Mouse (Mus musculus): ENCODE data around the gene Vmn2r5.
"Not testable (repeated sequence)": the region's sequence is repeated elsewhere in the genome, so short reads cannot be mapped to it uniquely, and the experiment has no call there.

The Vmn2r5 gene

DNA sequence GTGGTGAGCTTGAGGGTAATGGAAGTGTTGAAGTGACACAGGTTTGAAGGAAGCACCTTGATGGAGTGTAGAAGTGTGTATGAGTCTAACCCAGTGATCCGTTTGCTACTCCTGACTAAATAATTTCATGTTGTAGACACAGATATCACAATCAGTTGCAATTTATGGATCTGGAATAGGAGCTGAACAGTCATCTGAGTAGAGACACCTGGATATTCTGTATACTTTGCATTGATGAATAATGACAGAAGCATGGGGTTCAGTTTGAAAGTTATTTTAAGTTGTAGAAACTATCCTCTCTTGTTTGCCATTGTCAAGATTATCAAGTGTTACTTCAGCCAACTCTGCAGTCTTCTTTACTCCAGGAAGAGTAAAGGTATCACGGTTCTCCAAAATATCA is at the start of gene Vmn2r5:
Vmn2r5 (minus strand) TSS at position 101 of the 400 bp plus-strand sequence.
- DNase-seq (ENCODE audit: low spot score in 2 of 2) = not testable (repeated sequence)

DNA sequence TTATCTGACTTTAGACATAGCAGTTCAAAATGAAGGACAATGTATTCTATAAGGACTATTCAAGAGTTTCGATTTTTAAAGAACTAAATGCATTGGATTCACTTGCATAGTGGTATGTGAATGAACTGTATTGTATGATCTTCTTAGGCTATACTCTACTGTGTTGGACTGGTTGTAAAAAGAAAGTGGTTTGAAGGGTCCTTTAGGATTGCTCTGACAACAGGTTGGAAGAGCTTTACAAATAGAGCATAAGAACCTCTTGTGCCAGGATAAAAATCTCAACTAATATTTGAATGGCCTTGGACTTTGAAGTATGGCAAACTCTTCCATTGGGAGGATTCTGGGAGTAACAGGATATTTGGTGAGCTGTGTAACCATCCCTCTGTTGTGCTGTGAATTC is 13.9 kb upstream of the Vmn2r5 start:
- DNase-seq (ENCODE audit: low spot score in 2 of 2) = not testable (repeated sequence)
